Mouse (Mus musculus): ENCODE results near the gene Park7. TPM values are rescaled to one million over a fixed set of nuclear protein-coding genes. Genes with fewer than 3 reads are reported as not detected.
A peak's percentile ranks its signal among the peaks of the same experiment; 100 is the strongest.

The Park7 gene
- polyA plus RNA-seq, 1 experiment = 277 TPM

GRCm38 (mm10) chr4:150853680-150854461 is 60.4 kb downstream of the Park7 start, which contains the start of gene Errfi1:
TSS of gene Errfi1 (plus strand) at chr4:150853919.
- Histone ChIP-seq H3K27me3 (replicated peaks) (peaks cover 70% of the 10 kb centered on the region), H3K9me3 (no peaks in the 10 kb centered on the region), H3K4me3 (replicated peaks) (peak within 1 kb of the TSS; percentile 93), H3K4me1 (peaks cover 18% of the 10 kb centered on the region), H3K36me3 (replicated peaks; ENCODE audit: low read length) (no peaks in the 10 kb centered on the region)
- TF ChIP-seq GATA1 (IDR thresholded peaks at IDR 0.05; ENCODE audit: borderline replicate concordance, low read length) (no peak), FLI1 (IDR thresholded peaks at IDR 0.05; ENCODE audit: low read length) (no peak)

- no peak overlapping the region for H3K4me3 ChIP-seq (replicated peaks)
- H3K27me3 ChIP-seq (replicated peaks) = peaks cover 74% of the 10 kb centered on the region
- H3K4me1 ChIP-seq = peaks cover 18% of the 10 kb centered on the region
- H3K9me3 ChIP-seq = no peaks in the 10 kb centered on the region
- no peaks in the 10 kb centered on the region for H3K36me3 ChIP-seq (replicated peaks; ENCODE audit: low read length)
- no peak for TF ChIP-seq GATA1 (IDR thresholded peaks at IDR 0.05; ENCODE audit: borderline replicate concordance, low read length)
- TF ChIP-seq FLI1 (IDR thresholded peaks at IDR 0.05; ENCODE audit: low read length) = no peak
Measured at GRCm38 (mm10) chr4:150852479-150852878, 61.8 kb downstream of the Park7 start.

- H3K27me3 ChIP-seq (replicated peaks) = peaks cover 70% of the 10 kb centered on the region
- no peak overlapping the region for H3K4me3 ChIP-seq (replicated peaks)
- TF ChIP-seq FLI1 (IDR thresholded peaks at IDR 0.05; ENCODE audit: low read length) = no peak
- no peak for TF ChIP-seq GATA1 (IDR thresholded peaks at IDR 0.05; ENCODE audit: borderline replicate concordance, low read length)
- no peaks in the 10 kb centered on the region for H3K36me3 ChIP-seq (replicated peaks; ENCODE audit: low read length)
- peaks cover 18% of the 10 kb centered on the region for H3K4me1 ChIP-seq
- H3K9me3 ChIP-seq = no peaks in the 10 kb centered on the region
Measured at GRCm38 (mm10) chr4:150852045-150852444, 62.2 kb downstream of the Park7 start.

GRCm38 (mm10) chr4:150850893-150851292 is 63.3 kb downstream of the Park7 start:
- H3K27me3 ChIP-seq (replicated peaks) = peaks cover 60% of the 10 kb centered on the region
- no peaks in the 10 kb centered on the region for H3K9me3 ChIP-seq
- no peak overlapping the region for H3K4me3 ChIP-seq (replicated peaks)
- no peaks in the 10 kb centered on the region for H3K36me3 ChIP-seq (replicated peaks; ENCODE audit: low read length)
- TF ChIP-seq GATA1 (IDR thresholded peaks at IDR 0.05; ENCODE audit: borderline replicate concordance, low read length) (no peak), FLI1 (IDR thresholded peaks at IDR 0.05; ENCODE audit: low read length) (no peak)
- peaks cover 18% of the 10 kb centered on the region for H3K4me1 ChIP-seq

GRCm38 (mm10) chr4:150849964-150850363 is 64.3 kb downstream of the Park7 start:
- TF ChIP-seq FLI1 (IDR thresholded peaks at IDR 0.05; ENCODE audit: low read length) (no peak), GATA1 (IDR thresholded peaks at IDR 0.05; ENCODE audit: borderline replicate concordance, low read length) (no peak)

More at GRCm38 (mm10) chr4:150849964-150850363, 64.3 kb downstream of the Park7 start:
- no peaks in the 10 kb centered on the region for H3K9me3 ChIP-seq
- H3K27me3 ChIP-seq (replicated peaks) = peaks cover 54% of the 10 kb centered on the region
- H3K36me3 ChIP-seq (replicated peaks; ENCODE audit: low read length) = no peaks in the 10 kb centered on the region
- no peak overlapping the region for H3K4me3 ChIP-seq (replicated peaks)
- peaks cover 10% of the 10 kb centered on the region for H3K4me1 ChIP-seq

Other genes with a start within 250 kb of the Park7 start
- 0.06 TPM in 1 of 2 replicates, not detected in the other for gene Errfi1, start 60.5 kb downstream of the Park7 start, polyA plus RNA-seq (2012; ENCODE audit: insufficient read depth, low replicate concordance)
- gene Tnfrsf9, start 125 bp upstream of the Park7 start, polyA plus RNA-seq (2012; ENCODE audit: insufficient read depth, low replicate concordance) = 1.0 TPM in 1 of 2 replicates, not detected in the other
- gene Uts2, start 82.7 kb upstream of the Park7 start, polyA plus RNA-seq (2012; ENCODE audit: insufficient read depth, low replicate concordance) = not detected in 2 replicates
- 8.0 and 11.8 TPM in 2 replicates for gene Per3, start 130.2 kb upstream of the Park7 start, polyA plus RNA-seq (2012; ENCODE audit: insufficient read depth, low replicate concordance)
- 1.5 and 1.6 TPM in 2 replicates for gene Vamp3, start 143.5 kb upstream of the Park7 start, polyA plus RNA-seq (2012; ENCODE audit: insufficient read depth, low replicate concordance)
- gene Gm13090, start 175.1 kb upstream of the Park7 start, polyA plus RNA-seq (2012; ENCODE audit: insufficient read depth, low replicate concordance) = not detected in 2 replicates